Mouse (Mus musculus): ENCODE data around the gene Zeb2.

Zeb2 gene

DNA sequence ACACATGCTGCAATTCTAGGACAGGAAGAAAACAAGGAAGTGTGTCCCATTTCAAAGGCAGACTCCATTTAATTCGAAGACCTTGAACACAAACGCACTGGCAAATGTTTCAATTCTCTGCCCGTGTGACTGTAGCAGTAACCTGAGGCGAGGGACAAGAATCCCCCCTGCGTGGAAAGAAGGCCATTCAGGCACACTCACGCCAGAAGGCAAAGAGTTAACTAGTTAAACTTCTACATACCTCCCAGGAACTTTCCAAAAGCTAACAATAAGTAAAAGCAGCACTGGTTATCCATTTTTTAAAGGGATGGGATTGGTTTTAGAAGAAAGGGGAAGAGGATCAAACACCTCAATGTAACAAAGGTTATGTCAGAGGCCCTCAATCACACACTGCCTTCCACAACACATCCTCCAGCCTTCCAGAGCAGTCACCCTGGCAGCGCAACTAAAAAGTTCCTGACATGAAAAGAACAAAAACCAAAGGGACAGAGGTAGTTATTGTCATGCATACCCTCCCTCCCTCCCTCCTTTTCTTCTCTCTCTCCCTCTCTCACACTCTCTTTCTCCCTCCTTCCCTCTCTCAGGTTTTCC lies 53.8 kb downstream of the Zeb2 start:
- DNase-seq (ENCODE audit: extremely low read depth, low read depth): no peak

DNA sequence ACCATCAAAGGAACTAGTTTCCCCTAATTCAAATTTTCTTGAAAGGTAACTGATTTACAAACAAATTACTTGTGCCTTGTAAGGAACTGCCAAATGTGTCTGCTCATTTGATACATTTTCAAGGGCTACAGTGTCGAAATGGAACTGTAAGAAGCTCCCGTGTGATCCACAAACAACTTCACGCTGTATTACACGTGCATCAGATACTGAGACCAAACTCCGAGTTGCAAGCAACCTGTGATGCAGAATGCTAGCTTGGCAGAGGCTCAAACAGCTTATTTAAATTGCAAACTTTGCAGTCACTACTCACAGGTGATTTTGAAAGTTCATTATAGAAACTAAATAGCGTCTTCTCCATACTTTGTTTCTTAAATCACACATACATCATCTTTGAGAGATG lies 55.1 kb downstream of the Zeb2 start:
- DNase-seq (ENCODE audit: extremely low read depth, low read depth): no peak

DNA sequence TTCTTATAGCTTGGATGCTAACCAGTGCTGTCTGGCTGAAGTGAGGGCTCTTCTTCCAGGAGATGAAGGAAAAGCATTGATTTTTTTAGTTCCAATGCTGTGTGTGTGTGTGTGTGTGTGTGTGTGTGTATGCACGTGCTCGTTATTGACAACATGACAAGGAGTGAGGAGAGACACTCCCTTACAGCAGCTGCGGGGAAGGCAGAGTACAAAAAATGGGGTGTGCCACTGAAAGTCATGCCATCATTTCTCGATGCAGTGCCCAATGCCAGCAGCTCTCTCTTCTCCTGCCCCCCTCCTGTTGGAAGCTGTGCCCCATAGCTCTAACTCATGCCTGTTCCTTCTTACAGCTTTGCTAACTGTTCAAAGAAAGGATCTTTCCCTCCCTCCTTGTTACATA lies 56.4 kb downstream of the Zeb2 start:
- no peak for DNase-seq (ENCODE audit: extremely low read depth, low read depth)

DNA sequence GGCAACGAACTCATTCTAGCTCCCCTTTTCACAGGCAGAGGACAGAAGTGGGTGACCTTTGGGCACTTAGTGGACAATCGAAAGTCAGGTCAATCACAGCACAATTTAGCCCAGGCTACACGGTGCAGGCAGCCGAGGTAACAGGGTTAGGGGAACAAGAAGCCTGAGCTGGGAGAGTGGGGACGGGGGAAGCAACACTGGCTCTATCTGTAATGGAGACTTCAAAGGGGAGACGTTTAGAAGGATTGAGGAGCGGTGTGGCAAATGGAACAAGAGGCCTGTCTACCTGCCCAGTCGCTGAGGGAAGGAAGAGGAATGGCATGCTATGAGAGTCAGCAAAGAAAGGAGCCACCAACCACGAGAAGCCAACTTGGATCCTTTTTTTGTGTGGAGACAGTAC lies 57.0 kb downstream of the Zeb2 start:
- no peak for DNase-seq (ENCODE audit: extremely low read depth, low read depth)

DNA sequence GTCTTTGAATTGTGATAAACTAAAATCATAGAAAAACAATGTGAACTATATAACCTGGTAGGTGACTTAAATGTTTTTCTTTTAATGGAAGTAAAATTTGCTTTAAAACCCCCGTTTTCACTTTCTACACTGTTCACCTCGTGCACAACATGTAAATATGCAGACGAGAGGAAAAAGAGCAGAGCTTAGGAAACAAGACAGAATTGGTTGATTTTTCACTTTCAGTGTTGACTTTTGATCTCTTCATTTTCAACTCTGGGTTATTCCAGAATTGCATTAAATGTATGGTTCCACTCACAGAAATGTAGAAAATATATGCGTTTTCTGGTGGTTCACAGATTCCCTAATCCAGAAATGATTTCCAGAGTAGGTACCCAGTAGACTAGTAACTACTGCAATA lies 57.6 kb downstream of the Zeb2 start:
- DNase-seq (ENCODE audit: extremely low read depth, low read depth): no peak

DNA sequence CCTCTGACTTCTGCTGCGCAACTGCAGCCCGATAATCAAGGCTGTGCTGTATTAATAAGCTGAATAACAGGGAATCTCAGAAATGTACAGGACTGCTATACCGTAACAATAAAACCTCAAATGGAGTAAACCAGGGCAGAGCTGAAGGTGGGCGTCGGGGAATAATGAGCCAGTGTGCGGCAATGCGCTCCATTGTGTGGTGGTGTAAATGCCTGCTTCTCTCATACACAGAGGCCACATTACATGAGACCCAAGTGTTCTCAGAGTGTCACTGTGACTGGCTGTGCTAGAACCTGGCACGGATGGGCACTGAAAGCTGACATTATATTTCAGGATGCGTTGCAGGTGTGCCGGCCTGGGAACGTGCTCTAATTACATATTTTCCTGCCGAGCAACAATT lies 58.2 kb downstream of the Zeb2 start:
- no peak for DNase-seq (ENCODE audit: extremely low read depth, low read depth)

DNA sequence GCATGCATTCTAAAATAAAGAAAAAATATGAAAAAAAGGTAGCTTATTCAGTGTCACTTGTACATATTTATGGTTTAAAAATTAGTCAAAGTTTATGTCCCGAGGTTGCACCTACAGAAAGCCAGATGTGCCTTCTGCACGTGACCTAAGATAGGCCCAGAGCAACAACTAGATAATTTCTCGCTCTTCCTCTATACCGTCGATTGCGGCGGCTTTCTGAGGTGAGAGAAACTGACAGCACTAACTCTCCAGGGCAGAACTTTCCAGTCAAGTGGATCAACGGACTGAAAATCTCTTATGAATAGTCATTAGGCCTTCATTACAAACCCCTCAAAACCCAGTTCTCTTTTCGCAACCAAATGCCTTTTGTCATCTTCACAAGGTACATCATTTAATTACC lies 59.0 kb downstream of the Zeb2 start:
- no peak for DNase-seq (ENCODE audit: extremely low read depth, low read depth)

DNA sequence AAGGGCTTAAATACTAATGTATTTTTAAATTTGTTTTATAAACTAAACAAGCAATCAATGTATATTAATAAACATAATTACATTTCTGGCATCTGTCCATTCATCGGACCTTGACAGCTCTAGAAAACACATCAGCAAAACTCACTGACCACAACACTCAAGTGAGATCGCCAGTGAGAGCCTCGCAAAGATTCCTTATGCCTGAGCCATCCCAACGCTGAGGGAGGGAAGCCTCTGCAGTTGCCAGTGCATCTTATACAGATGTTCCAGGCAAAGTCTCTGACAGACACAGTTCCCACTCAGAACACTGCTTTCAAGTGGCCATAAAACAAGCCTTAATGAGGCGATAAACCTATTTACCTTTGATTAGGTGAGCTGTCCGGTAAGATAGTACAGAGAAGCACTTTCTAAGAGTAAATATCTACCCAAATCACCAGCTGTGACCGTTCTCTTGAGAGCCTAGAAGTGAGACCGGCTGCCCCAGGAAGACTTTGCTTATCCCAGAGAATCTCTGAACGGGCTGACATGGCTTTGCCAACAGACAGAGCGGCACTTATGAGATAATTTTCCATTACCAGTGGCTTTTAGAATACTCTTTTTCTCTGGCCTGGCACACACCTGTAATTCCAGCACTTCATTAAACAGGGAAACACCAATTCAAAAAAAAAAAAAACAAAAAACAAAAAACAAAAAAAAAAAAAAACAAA lies 60.2 kb downstream of the Zeb2 start:
- DNase-seq (ENCODE audit: extremely low read depth, low read depth): no peak

DNA sequence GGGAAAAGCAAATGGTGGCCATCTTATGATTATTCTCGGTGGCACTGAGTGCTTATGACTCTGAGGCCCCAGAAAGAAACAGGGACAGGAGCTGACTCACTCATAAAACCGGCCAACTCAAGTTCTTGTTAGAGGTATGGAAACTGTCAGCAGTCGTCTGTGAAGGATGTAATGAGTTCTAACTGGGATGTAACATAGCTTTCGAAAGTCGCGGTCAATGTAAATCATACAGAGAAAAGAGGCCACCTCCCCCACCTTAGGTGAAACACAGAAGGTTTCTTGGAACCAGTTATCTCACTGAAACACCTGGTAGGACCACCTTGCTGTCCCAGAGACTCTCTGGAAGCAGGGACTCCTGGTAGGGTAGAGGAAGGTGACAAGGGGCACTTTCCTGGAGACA lies 61.3 kb downstream of the Zeb2 start:
- DNase-seq (ENCODE audit: extremely low read depth, low read depth): no peak

DNA sequence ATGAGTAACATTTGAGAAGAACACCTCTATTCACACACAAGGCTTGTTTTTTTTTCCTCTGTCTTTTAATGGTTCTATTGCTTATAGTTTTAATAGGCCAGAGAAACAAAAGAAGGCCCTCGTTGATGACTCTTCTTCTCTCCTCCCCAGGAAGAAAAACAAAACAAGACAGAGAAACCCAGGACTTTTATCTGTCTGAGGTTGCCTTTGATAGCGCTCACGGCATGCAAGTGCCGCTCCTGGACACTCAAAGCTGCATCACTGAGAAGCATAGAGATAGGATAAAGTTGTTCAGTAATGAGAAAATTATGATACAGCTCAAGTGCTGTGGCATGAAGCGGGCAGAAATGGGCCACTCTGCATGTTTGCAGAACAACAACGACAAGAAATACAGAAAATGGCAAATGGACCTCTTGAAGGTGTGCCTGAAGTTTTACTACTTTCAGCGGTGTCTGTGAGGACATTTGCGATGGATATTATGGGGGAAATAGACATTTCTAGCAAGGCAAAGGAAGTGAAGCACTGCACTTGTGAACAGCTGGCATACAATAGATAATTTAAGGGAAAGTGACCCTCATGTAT lies 62.1 kb downstream of the Zeb2 start:
- no peak for DNase-seq (ENCODE audit: extremely low read depth, low read depth)

DNA sequence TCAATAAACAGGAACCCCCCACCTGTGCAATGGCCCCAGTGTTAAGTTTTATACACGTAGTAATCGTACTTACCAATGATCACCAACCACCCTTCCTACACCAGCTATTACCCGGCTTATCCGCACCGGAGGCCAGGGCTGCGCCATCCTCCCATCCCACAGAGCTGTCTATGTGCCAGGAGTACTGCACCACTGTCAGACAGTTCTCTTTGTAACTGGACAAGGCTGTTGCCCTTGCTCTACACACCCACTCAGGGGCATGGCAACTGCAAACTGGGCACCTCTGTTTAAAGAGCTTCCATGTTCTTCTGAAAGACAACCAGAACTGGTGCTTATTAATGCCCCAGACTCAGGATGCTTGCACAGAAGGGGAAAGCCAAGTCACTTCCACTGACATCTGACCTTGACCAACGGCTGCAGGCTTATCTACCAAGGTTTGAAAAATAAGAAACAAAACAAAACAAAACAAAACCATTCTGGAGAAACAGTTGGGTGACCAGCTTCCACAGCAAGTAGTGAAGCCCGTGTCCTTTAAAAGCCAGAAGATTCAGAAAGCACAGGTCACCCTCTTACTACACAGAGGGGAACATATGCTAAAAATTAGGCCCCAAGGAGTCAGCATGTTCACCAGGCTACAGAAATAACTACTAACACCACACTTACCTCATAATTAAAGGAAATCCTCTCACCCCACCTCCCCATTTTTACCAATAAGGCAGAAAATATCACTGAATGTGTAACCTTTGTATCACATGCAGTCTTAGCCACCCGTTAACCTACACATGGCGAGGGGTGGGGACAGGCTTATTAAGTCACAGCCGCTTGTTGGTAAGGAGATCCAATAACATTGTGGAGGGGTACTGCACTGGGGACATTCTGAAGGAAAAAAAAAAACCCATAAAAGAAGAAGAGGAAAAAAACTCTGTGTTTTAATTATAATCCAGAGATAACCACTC lies 62.8 kb downstream of the Zeb2 start:
- no peak for DNase-seq (ENCODE audit: extremely low read depth, low read depth)

DNA sequence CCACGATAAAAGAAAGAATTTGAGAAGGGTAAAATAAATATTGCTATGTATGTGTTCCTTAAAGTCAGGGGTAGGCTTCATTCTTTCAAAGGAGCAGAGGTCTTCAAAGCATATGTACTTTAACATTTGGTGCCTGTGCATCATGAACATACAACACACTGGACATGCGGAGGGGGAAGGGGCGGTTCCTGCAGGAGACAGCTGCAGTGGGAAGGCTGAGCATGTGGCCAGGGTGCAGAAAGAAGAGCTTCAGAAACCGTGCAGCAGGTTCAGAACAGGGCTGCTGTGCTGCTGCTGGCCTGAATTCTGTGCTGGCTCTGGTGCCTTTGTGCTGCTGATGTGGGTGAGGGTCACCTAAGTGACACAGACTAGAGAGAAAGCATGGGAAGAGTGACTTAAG lies 64.6 kb downstream of the Zeb2 start:
- DNase-seq (ENCODE audit: extremely low read depth, low read depth): no peak

DNA sequence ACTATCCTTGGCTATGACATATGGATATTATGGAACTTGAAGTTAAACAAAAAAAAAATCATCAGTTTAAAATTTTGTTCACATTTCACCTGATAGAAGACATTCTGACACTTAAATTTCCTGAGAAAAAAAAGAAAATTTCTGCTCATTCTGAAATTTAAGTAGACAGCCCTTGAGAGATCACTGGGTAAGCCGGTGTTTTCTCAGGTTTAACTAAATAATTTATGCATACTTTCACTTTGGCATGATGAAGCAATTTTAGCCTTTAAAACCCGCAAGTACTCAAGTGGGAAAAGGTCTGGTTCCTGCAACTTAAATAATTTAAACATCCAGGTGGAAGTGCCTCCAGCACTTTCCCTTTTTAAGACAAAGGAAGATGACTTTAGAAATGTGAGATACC lies 65.9 kb downstream of the Zeb2 start:
- no peak for DNase-seq (ENCODE audit: extremely low read depth, low read depth)

DNA sequence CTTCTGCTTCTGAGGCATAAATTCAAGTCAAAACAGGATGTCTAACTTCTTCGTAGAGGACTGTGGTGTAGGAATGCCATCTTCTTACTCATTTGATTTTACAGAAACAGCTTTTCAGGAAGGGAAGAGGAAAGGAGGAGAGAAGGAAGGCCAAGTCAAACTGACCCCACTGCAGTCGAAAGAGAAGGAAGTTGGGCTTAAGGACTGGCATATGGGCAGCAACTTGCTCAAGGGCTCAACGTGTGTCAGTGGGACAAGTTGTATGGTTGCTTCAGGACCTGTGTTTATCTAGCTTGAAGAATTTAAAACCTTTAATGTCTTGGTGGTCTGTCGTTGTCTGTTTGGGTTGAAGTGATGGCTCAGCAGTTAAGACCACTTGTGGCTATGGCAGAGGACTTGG lies 67.3 kb downstream of the Zeb2 start:
- no peak for DNase-seq (ENCODE audit: extremely low read depth, low read depth)

DNA sequence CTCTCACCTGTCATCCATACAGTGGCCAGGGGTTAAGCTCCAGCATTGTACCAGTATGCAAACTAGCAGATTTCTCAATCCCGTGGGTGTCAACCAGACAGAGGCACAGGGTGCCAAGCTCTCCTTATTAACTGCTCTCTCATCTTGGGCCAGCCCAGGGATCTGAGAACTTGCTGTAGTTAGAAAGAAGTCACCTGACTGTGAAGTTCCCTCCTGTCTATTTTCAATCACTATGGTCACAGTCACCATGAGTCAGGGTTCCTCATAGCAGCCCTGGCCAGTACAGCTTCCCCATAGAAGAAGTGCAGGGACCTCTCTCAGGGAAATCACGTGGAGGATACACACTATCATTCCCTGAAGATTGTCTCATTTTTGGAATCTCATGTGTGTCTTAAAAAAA lies 67.9 kb downstream of the Zeb2 start:
- no peak for DNase-seq (ENCODE audit: extremely low read depth, low read depth)

DNA sequence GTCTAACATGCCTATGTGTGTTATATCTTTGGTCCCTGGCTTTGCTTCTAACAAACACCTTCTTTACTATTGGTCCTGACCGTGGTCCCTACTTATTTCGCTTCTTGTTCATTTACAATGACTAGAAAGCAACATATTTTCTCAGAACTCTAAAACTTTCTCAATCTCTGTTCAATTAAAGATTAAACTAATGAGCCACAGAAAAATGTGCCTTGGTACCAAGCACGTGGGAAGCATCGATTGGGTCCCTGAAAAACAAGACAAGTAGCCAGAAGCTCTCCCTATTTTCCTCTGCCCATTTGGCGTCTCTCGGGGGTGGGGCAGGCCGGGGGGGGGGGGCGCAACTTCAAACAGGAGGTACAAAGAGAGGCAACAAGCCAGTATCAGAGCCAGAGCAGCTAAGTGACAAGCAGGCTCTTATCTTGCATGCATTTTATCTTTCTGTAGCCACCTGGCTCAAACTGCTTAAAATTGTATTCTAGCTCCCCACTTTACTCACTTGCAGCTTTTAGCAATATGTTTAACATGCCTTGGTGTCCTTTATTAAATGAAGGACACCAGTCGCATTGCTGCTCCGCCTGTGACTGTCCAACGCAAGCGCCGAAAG lies 76.4 kb downstream of the Zeb2 start:
- DNase-seq (ENCODE audit: extremely low read depth, low read depth): no peak

DNA sequence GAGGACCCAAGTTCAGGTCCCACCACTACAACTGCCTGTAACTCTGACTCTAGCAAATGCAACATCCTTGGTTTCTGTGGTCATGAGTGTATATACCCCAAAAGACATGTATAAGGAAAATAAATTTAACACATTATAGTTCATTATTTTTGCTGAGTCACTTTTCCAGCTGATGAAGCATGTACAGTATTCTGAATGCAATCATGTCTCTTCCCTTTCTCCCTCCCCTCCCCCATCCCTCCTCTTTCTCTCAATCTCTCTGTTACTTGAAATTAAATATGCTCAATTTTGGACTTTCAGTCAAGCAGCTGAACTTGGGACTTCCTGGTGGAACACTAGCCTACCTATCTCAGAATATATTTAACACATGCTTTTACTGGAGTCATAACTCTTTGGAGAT lies 77.7 kb downstream of the Zeb2 start:
- DNase-seq (ENCODE audit: extremely low read depth, low read depth): no peak

DNA sequence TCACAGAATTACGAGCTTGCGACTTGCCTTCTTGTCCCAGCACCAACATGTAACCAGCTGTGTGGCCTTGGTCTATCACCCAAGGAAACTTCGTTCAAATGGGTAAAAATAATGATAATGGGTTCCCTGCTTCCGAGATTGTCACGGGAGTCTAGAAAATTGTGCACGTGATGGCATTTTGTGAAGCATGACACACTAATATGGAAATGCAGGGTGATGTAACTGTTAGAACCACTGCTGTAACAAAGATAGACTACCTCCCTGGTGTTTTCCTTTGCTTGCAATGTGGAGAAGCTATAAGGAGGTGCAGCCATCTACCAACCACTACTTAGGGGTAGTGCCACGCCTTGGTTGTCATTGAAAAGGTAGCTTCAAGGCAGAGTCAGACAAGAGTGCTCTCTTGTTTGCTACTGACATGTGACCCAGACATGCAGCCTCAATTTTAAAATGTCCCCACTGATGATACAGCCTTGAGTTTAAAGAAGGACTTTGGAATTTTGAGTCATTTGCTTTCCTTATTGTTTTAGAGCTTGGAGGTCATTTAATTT lies 89.0 kb downstream of the Zeb2 start:
- no peak for DNase-seq (ENCODE audit: extremely low read depth, low read depth)

DNA sequence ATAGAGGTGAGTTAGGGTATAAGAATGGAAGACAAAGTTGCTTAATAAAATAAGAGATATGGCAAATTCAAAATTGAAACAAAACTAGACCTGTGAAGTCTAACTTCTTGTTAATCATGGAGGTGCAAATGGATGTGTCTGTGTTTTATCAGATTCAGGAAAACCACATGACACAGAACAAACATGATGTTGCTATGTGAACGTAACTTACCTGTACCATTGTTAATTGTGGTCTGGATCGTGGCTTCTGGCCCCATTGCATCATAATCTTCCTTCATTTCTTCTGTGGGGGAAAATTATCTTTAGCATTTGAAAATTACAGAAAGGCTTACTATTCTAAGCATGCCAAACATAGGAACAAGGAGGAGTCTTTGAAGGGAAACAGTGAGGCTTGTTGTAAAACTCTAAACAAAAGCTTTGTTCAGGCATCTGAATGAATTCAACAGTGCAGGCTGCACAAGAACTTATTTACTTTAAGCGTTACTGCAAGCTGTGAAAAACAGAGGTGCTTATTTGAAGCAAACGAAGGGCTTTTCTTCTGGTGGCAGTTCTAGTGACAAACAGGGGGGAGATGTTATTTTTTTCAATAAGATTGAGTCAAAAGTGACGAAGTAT lies 99.9 kb downstream of the Zeb2 start:
- no peak for DNase-seq (ENCODE audit: extremely low read depth, low read depth)

DNA sequence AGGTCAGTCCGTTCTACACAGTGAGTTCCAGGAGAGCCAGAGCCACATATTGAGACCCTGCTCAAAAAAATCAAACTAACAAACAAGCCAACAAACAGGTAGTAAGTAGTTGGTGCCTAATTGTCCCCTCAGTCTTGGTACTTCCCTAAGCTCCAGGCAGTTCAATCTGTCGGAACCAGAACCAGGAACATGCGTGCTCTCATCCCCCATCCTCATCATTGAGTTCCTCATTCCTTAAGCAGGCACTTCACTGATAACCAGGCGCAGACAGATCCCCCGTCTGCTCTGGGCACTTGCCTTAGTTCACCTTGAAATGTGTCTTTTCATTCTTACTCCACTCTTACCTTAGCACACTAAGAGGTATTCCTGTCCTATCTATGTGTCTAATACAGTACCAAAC lies 103.9 kb downstream of the Zeb2 start:
- peak; percentile 77 for DNase-seq (ENCODE audit: extremely low read depth, low read depth)

DNA sequence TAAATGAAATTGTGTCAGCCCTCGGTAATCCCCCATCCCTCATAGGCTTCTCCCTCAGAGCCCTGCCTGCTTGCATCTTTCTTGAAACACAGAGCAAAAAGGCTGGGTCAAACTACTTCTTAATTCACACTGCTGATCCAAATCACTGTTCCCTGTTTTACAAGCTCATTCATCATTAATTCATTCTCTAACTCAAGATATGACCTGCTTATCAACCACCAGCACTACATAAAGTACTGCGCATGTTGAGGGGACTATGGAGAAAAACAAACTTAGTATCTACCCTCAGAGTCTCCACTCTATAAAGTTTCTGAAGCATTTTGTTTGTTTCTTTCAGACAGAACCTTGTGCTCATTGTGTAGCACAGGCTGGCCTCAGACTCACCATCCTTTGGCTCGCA lies 104.5 kb downstream of the Zeb2 start:
- DNase-seq (ENCODE audit: extremely low read depth, low read depth): no peak

Measured in MEL-GATA-1-ER (cell line).